Mouse (Mus musculus): Measurements from ENCODE around the gene Ccdc62. TPM values are rescaled to one million over a fixed set of nuclear protein-coding genes. Genes with fewer than 3 reads are reported as not detected.

Ccdc62 gene
- polyA plus RNA-seq, 1 experiment from 2014 or later: 6.4 TPM

GRCm38 (mm10) chr5:123947041-123947761 is 16.7 kb downstream of the Ccdc62 start:
- H3K27me3 ChIP-seq (ENCODE audit: control insufficient read depth, insufficient read depth, low read length): no peaks in the 10 kb centered on the region
- no peak overlapping the region for H3K4me3 ChIP-seq (ENCODE audit: low read depth, low read length)
- no peak for ATAC-seq (replicated peaks; ENCODE audit: insufficient number of reproducible peaks, low FRiP score, low TSS enrichment)
- no peaks in the 10 kb centered on the region for H3K4me1 ChIP-seq (ENCODE audit: control insufficient read depth, insufficient read depth, low read length)
- H3K4me2 ChIP-seq: no peak overlapping the region
- no peak overlapping the region for H3K27ac ChIP-seq (ENCODE audit: low read depth, low read length)
- H3K36me3 ChIP-seq (ENCODE audit: control insufficient read depth, insufficient read depth, low read length): no peaks in the 10 kb centered on the region
- WGBS (ENCODE audit: insufficient replicate concordance): 50% methylated on average over 7 of the region's 7 CpGs
- no peak overlapping the region for H3K9ac ChIP-seq (ENCODE audit: low read depth, low read length)
- H3K9me3 ChIP-seq (replicated peaks; ENCODE audit: control insufficient read depth, low read length): no peaks in the 10 kb centered on the region

GRCm38 (mm10) chr5:123952365-123953045 is 22.0 kb downstream of the Ccdc62 start:
- no peak overlapping the region for H3K27ac ChIP-seq (ENCODE audit: low read depth, low read length)
- H3K27me3 ChIP-seq (ENCODE audit: control insufficient read depth, insufficient read depth, low read length): no peaks in the 10 kb centered on the region
- H3K9ac ChIP-seq (ENCODE audit: low read depth, low read length): no peak overlapping the region
- no peaks in the 10 kb centered on the region for H3K36me3 ChIP-seq (ENCODE audit: control insufficient read depth, insufficient read depth, low read length)
- no peak for ATAC-seq (replicated peaks; ENCODE audit: insufficient number of reproducible peaks, low FRiP score, low TSS enrichment)
- H3K4me3 ChIP-seq (ENCODE audit: low read depth, low read length): no peak overlapping the region
- H3K9me3 ChIP-seq (replicated peaks; ENCODE audit: control insufficient read depth, low read length): no peaks in the 10 kb centered on the region
- H3K4me1 ChIP-seq (ENCODE audit: control insufficient read depth, insufficient read depth, low read length): no peaks in the 10 kb centered on the region
- WGBS (ENCODE audit: insufficient replicate concordance): 57% methylated on average over 5 of the region's 5 CpGs
- H3K4me2 ChIP-seq: no peak overlapping the region

- 86% methylated on average over 8 of the region's 8 CpGs for WGBS (ENCODE audit: insufficient replicate concordance)
- Histone ChIP-seq H3K4me3 (ENCODE audit: low read depth, low read length) (no peak overlapping the region), H3K4me2 (no peak overlapping the region), H3K36me3 (ENCODE audit: control insufficient read depth, insufficient read depth, low read length) (no peaks in the 10 kb centered on the region), H3K27me3 (ENCODE audit: control insufficient read depth, insufficient read depth, low read length) (no peaks in the 10 kb centered on the region), H3K9me3 (replicated peaks; ENCODE audit: control insufficient read depth, low read length) (no peaks in the 10 kb centered on the region), H3K4me1 (ENCODE audit: control insufficient read depth, insufficient read depth, low read length) (no peaks in the 10 kb centered on the region), H3K9ac (ENCODE audit: low read depth, low read length) (no peak overlapping the region), H3K27ac (ENCODE audit: low read depth, low read length) (no peak overlapping the region)
- no peak for ATAC-seq (replicated peaks; ENCODE audit: insufficient number of reproducible peaks, low FRiP score, low TSS enrichment)
Measured at GRCm38 (mm10) chr5:123957213-123957612, 26.7 kb downstream of the Ccdc62 start.

GRCm38 (mm10) chr5:123959018-123959417 is 28.5 kb downstream of the Ccdc62 start:
- Histone ChIP-seq H3K27me3 (ENCODE audit: control insufficient read depth, insufficient read depth, low read length) (no peaks in the 10 kb centered on the region), H3K9me3 (replicated peaks; ENCODE audit: control insufficient read depth, low read length) (no peaks in the 10 kb centered on the region), H3K36me3 (ENCODE audit: control insufficient read depth, insufficient read depth, low read length) (no peaks in the 10 kb centered on the region), H3K9ac (ENCODE audit: low read depth, low read length) (no peak overlapping the region), H3K4me3 (ENCODE audit: low read depth, low read length) (no peak overlapping the region), H3K4me2 (no peak overlapping the region), H3K27ac (ENCODE audit: low read depth, low read length) (no peak overlapping the region), H3K4me1 (ENCODE audit: control insufficient read depth, insufficient read depth, low read length) (no peaks in the 10 kb centered on the region)
- no peak for ATAC-seq (replicated peaks; ENCODE audit: insufficient number of reproducible peaks, low FRiP score, low TSS enrichment)
- WGBS (ENCODE audit: insufficient replicate concordance): 76% methylated on average over 3 of the region's 3 CpGs

- no peak overlapping the region for H3K4me2 ChIP-seq
- 73% methylated on average over 8 of the region's 8 CpGs for WGBS (ENCODE audit: insufficient replicate concordance)
- H3K9me3 ChIP-seq (replicated peaks; ENCODE audit: control insufficient read depth, low read length): no peaks in the 10 kb centered on the region
- no peak for ATAC-seq (replicated peaks; ENCODE audit: insufficient number of reproducible peaks, low FRiP score, low TSS enrichment)
- no peak overlapping the region for H3K27ac ChIP-seq (ENCODE audit: low read depth, low read length)
- H3K9ac ChIP-seq (ENCODE audit: low read depth, low read length): no peak overlapping the region
- H3K27me3 ChIP-seq (ENCODE audit: control insufficient read depth, insufficient read depth, low read length): no peaks in the 10 kb centered on the region
- no peaks in the 10 kb centered on the region for H3K36me3 ChIP-seq (ENCODE audit: control insufficient read depth, insufficient read depth, low read length)
- no peaks in the 10 kb centered on the region for H3K4me1 ChIP-seq (ENCODE audit: control insufficient read depth, insufficient read depth, low read length)
- H3K4me3 ChIP-seq (ENCODE audit: low read depth, low read length): no peak overlapping the region
Measured at GRCm38 (mm10) chr5:123960129-123960528, 29.6 kb downstream of the Ccdc62 start.

- no peaks in the 10 kb centered on the region for H3K9me3 ChIP-seq (replicated peaks; ENCODE audit: control insufficient read depth, low read length)
- H3K9ac ChIP-seq (ENCODE audit: low read depth, low read length): no peak overlapping the region
- no peaks in the 10 kb centered on the region for H3K27me3 ChIP-seq (ENCODE audit: control insufficient read depth, insufficient read depth, low read length)
- H3K36me3 ChIP-seq (ENCODE audit: control insufficient read depth, insufficient read depth, low read length): no peaks in the 10 kb centered on the region
- no peak overlapping the region for H3K27ac ChIP-seq (ENCODE audit: low read depth, low read length)
- H3K4me3 ChIP-seq (ENCODE audit: low read depth, low read length): no peak overlapping the region
- H3K4me2 ChIP-seq: no peak overlapping the region
- no peaks in the 10 kb centered on the region for H3K4me1 ChIP-seq (ENCODE audit: control insufficient read depth, insufficient read depth, low read length)
- 79% methylated on average over 12 of the region's 12 CpGs for whole genome bisulfite sequencing (ENCODE audit: insufficient replicate concordance)
- no peak for ATAC-seq (replicated peaks; ENCODE audit: insufficient number of reproducible peaks, low FRiP score, low TSS enrichment)
Measured at GRCm38 (mm10) chr5:123961046-123961445, 30.6 kb downstream of the Ccdc62 start.

- no peaks in the 10 kb centered on the region for H3K27me3 ChIP-seq (ENCODE audit: control insufficient read depth, insufficient read depth, low read length)
- H3K4me2 ChIP-seq: no peak overlapping the region
- WGBS (ENCODE audit: insufficient replicate concordance): 92% methylated on average over 4 of the region's 4 CpGs
- no peaks in the 10 kb centered on the region for H3K9me3 ChIP-seq (replicated peaks; ENCODE audit: control insufficient read depth, low read length)
- H3K4me1 ChIP-seq (ENCODE audit: control insufficient read depth, insufficient read depth, low read length): no peaks in the 10 kb centered on the region
- no peak for ATAC-seq (replicated peaks; ENCODE audit: insufficient number of reproducible peaks, low FRiP score, low TSS enrichment)
- no peaks in the 10 kb centered on the region for H3K36me3 ChIP-seq (ENCODE audit: control insufficient read depth, insufficient read depth, low read length)
- no peak overlapping the region for H3K27ac ChIP-seq (ENCODE audit: low read depth, low read length)
- H3K9ac ChIP-seq (ENCODE audit: low read depth, low read length): no peak overlapping the region
- no peak overlapping the region for H3K4me3 ChIP-seq (ENCODE audit: low read depth, low read length)
Measured at GRCm38 (mm10) chr5:123964208-123964607, 33.7 kb downstream of the Ccdc62 start.

- WGBS (ENCODE audit: insufficient replicate concordance): 86% methylated on average over 2 of the region's 2 CpGs
- ATAC-seq (replicated peaks; ENCODE audit: insufficient number of reproducible peaks, low FRiP score, low TSS enrichment): no peak
- no peak overlapping the region for H3K9ac ChIP-seq (ENCODE audit: low read depth, low read length)
- H3K36me3 ChIP-seq (ENCODE audit: control insufficient read depth, insufficient read depth, low read length): no peaks in the 10 kb centered on the region
- no peak overlapping the region for H3K4me2 ChIP-seq
- no peak overlapping the region for H3K27ac ChIP-seq (ENCODE audit: low read depth, low read length)
- H3K4me3 ChIP-seq (ENCODE audit: low read depth, low read length): no peak overlapping the region
- no peaks in the 10 kb centered on the region for H3K27me3 ChIP-seq (ENCODE audit: control insufficient read depth, insufficient read depth, low read length)
- H3K9me3 ChIP-seq (replicated peaks; ENCODE audit: control insufficient read depth, low read length): no peaks in the 10 kb centered on the region
- H3K4me1 ChIP-seq (ENCODE audit: control insufficient read depth, insufficient read depth, low read length): no peaks in the 10 kb centered on the region
Measured at GRCm38 (mm10) chr5:123966759-123967158, 36.3 kb downstream of the Ccdc62 start.

- Histone ChIP-seq H3K4me3 (ENCODE audit: low read depth, low read length) (no peak overlapping the region), H3K27ac (ENCODE audit: low read depth, low read length) (no peak overlapping the region), H3K4me2 (no peak overlapping the region), H3K36me3 (ENCODE audit: control insufficient read depth, insufficient read depth, low read length) (no peaks in the 10 kb centered on the region), H3K9me3 (replicated peaks; ENCODE audit: control insufficient read depth, low read length) (no peaks in the 10 kb centered on the region), H3K4me1 (ENCODE audit: control insufficient read depth, insufficient read depth, low read length) (no peaks in the 10 kb centered on the region), H3K27me3 (ENCODE audit: control insufficient read depth, insufficient read depth, low read length) (peaks cover 10% of the 10 kb centered on the region; the same call in 1 of the 2 replicates), H3K9ac (ENCODE audit: low read depth, low read length) (no peak overlapping the region)
- no peak for ATAC-seq (replicated peaks; ENCODE audit: insufficient number of reproducible peaks, low FRiP score, low TSS enrichment)
- 62% methylated on average over 5 of the region's 5 CpGs for WGBS (ENCODE audit: insufficient replicate concordance)
Measured at GRCm38 (mm10) chr5:123968468-123968867, 38.0 kb downstream of the Ccdc62 start.
